Mouse (Mus musculus) ES-E14 (cell line): ENCODE measurements around the gene Dync2li1. TPM values are rescaled to one million over a fixed set of nuclear protein-coding genes. Genes with fewer than 3 reads are reported as not detected.

Experiments used
- DNase-seq: peaks from one replicate; pipeline ENCODE4 v3.0.0-alpha.2; 2013; ENCODE audit warnings: low read depth, low spot score
- H3K27ac ChIP-seq: 2 replicates; pipeline ENCODE4 v1.5.1; 2012; ENCODE audit warnings: low read depth, mild to moderate bottlenecking, low read length, moderate library complexity, mixed read lengths; ENCODE audit not compliant: poor library complexity, insufficient read depth, severe bottlenecking
- H3K36me3 ChIP-seq: 2 replicates; pipeline ENCODE4 v1.6.1; 2012; ENCODE audit warnings: mild to moderate bottlenecking, low read length, moderate library complexity, mixed read lengths; ENCODE audit not compliant: control insufficient read depth, poor library complexity, insufficient read depth, severe bottlenecking
- H3K4me1 ChIP-seq, 2 experiments: fragments of 150-350 bp in 1 of 2; sonication (generic) in 1 of 2; 2 replicates each; pipeline ENCODE4 v1.6.1; 2012; ENCODE audit warnings: low read length in 2 of 2, mild to moderate bottlenecking in 1 of 2, mixed read lengths in 1 of 2; ENCODE audit not compliant: control insufficient read depth in 2 of 2, insufficient read depth in 2 of 2, poor library complexity in 1 of 2
- H3K4me3 ChIP-seq, 2 experiments: fragments of 150-350 bp in 1 of 2; sonication (generic) in 1 of 2; 2 replicates each; pipeline ENCODE4 v1.5.1; 2012; ENCODE audit warnings: low read length in 2 of 2, low read depth in 1 of 2, mild to moderate bottlenecking in 1 of 2, mixed read lengths in 1 of 2; ENCODE audit not compliant: insufficient read depth in 1 of 2, poor library complexity in 1 of 2, severe bottlenecking in 1 of 2
- H3K9ac ChIP-seq: 2 replicates; pipeline ENCODE4 v1.6.1; 2012; ENCODE audit warnings: low read depth, mild to moderate bottlenecking, low read length, mixed read lengths; ENCODE audit not compliant: poor library complexity, insufficient read depth, severe bottlenecking
- H3K9me3 ChIP-seq: fragments of 150-350 bp; sonication (generic); 2 replicates; pipeline ENCODE4 v1.6.1; 2012; ENCODE audit warnings: low read depth, mild to moderate bottlenecking, low read length; ENCODE audit not compliant: control insufficient read depth, insufficient read depth
- CHD2 ChIP-seq: IDR thresholded peaks from 2 replicates; pipeline ENCODE4 v1.6.1; 2014; ENCODE audit warnings: mild to moderate bottlenecking, low read depth, low read length, inconsistent platforms
- HCFC1 ChIP-seq: IDR thresholded peaks from 2 replicates; pipeline ENCODE4 v1.6.1; 2012; ENCODE audit warnings: low read length, inconsistent platforms, borderline replicate concordance; ENCODE audit not compliant: insufficient read depth
- MAFK ChIP-seq: IDR thresholded peaks from 2 replicates; pipeline ENCODE4 v1.6.1; 2014; ENCODE audit warnings: mild to moderate bottlenecking, low read depth, low read length, inconsistent platforms; ENCODE audit not compliant: insufficient read depth
- ZC3H11A ChIP-seq: IDR thresholded peaks from 2 replicates; pipeline ENCODE4 v1.6.1; 2012; ENCODE audit warnings: low read depth, mild to moderate bottlenecking, inconsistent platforms, low read length, borderline replicate concordance
- ZNF384 ChIP-seq: IDR thresholded peaks from 2 replicates; pipeline ENCODE4 v1.6.1; 2012; ENCODE audit warnings: low read depth, low read length, inconsistent platforms
- in situ Hi-C, 2 experiments: fragments of 600-800 bp; cut with MboI; formaldehyde crosslinking; loops; one replicate each; pipeline ENCODE4 v1.15.1; 2025; ENCODE audit warnings: low sequenced_read_pairs in 2 of 2, inconsistent platforms in 1 of 2; ENCODE audit not compliant: unreplicated experiment in 2 of 2
- total RNA-seq: library from RNA; depleted of rRNA; stranded (reverse); fragments of 300-350 nt; gene quantifications from 2 replicates; pipeline ENCODE4 v1.2.3, GENCODE M21; 2012

Dync2li1 gene
- total RNA-seq, 1 experiment = 5.9 TPM

DNA sequence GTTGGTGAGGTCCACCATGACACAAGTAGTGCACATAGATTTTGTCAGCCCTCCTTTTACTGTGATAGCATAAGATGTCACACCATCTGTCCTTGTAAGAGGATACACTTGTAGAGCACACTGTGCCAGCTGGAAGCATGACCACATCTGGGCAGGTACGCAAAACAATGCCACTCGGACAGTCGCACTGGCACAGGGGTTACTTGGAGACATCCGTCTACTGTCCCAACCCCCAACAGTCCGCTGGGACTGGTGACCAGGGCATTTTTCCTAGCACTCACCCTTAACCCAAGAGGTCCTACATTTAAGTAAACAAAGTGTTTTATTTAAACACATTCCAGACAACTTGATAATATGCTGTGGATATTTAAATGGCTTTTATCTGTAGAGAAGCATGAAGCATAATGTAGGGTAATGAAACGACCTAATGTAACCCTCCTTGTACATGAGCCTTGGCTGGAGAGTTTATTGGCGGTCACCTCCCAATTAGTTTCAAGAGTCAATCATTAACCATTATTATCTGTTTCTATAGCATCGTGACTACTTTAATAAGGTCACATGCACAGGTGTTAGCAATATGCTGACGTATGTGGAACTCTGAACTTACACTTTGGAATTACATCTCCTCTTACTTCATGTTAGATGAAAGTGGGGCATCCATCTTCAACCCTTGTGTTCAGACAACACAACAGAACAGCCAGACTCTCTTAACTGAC is 24.2 kb downstream of the Dync2li1 start:
- no peak for DNase-seq
- TF ChIP-seq MAFK = no peak
- TF ChIP-seq CHD2 = no peak
- no peak for TF ChIP-seq ZC3H11A
- no peak for TF ChIP-seq HCFC1
- TF ChIP-seq ZNF384 = no peak
- Histone ChIP-seq H3K36me3 (no peaks in the 10 kb centered on the region), H3K4me1 (peaks cover 0 to 3% of the 10 kb centered on the region in 2 experiments; a peak in 1 of 4 replicates), H3K9me3 (no peaks in the 10 kb centered on the region), H3K27ac (no peak overlapping the region), H3K4me3 (no peak overlapping the region), H3K9ac (no peak overlapping the region)
- in situ Hi-C loops = no loop called here

DNA sequence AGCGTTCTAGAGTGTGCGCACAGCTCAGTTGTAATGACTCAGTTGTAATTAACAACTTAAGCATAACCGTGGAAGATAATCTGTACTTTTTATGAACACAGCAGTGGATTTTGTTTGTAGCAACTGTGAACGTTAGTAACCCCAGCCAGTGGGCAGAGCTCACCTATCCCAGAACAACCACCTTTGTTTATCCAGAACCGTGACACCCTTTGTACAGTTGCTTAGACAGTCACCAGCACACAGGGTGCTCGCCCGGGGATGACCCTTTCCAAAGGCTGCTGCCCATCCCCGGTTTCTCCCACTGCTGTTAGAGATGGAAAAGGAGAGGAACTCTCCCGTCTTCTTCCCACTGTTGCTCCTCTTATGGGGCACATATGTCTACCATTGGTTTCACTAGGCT is 27.2 kb downstream of the Dync2li1 start:
- Histone ChIP-seq H3K36me3 (no peaks in the 10 kb centered on the region), H3K4me1 (peaks cover 0 to 2% of the 10 kb centered on the region in 2 experiments; a peak in 1 of 4 replicates), H3K4me3 (no peak overlapping the region), H3K9ac (no peak overlapping the region), H3K9me3 (no peaks in the 10 kb centered on the region), H3K27ac (no peak overlapping the region)
- in situ Hi-C loops = no loop called here
- no peak for TF ChIP-seq ZC3H11A
- TF ChIP-seq HCFC1 = no peak
- no peak for TF ChIP-seq ZNF384
- TF ChIP-seq MAFK = no peak
- no peak for TF ChIP-seq CHD2
- no peak for DNase-seq

DNA sequence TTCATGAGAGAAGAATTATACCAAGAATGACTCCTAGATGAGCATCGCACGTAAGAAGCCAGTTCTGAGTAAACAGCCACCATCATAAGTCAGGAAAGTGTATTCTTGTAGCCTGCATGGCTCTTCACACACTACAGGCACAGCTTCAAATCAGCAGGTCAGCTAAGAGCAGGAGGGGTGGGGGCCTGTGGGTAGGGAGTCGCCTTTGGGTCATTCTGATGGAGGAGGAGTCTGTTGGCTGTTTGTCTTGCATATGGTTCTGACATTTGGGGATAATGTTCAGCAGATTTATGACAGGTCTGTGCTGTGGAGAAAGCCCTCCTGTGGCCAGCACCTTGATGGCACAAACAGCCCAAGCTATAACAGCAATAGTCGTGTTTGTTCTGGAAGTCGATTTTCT is 29.9 kb downstream of the Dync2li1 start:
- H3K36me3 ChIP-seq = no peaks in the 10 kb centered on the region
- H3K4me1 ChIP-seq = peaks cover 0 to 2% of the 10 kb centered on the region in 2 experiments; a peak in 1 of 4 replicates
- TF ChIP-seq ZNF384 (no peak), CHD2 (no peak), ZC3H11A (no peak), MAFK (no peak), HCFC1 (no peak)
- no peak overlapping the region for H3K4me3 ChIP-seq
- H3K9me3 ChIP-seq = no peaks in the 10 kb centered on the region
- DNase-seq = no peak
- no peak overlapping the region for H3K27ac ChIP-seq
- in situ Hi-C loops = no loop called here
- H3K9ac ChIP-seq = no peak overlapping the region

DNA sequence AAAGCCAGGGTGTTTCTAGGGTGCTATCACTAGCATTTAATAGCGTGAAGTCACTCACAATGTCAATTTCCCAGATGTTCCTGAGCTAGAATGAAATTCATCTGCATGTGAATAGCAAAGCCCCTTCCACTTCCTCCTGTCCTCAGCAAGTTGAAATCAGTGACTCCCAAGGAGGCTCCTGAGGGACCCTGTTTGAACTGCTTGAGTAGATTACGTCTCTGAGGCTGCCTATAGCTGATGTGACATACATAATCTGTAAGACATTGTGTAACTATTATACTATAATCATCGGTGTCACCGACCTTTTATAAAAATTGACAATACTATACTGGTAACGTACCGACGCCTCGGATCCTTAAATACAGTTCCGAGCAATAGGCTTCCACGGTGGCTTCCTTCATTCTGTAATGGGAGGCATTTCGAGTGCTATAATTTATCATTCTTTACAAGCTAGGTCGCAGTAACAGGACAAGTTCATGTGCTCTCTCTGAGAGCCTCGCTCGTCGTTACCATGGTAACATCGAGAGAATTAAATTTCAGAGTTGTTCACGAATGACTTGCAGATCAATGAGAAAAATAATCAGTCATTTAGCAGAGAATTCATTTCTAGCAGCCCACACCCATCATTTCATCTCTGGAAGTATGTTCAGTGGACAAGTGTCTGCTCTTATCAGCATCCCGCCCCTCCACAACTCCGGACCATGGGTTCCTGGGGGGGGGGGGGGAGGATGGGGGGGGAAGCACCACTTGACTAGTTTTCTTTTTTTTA is 30.5 kb downstream of the Dync2li1 start:
- no peak for TF ChIP-seq HCFC1
- TF ChIP-seq ZC3H11A = no peak
- no peak for TF ChIP-seq ZNF384
- TF ChIP-seq CHD2 = no peak
- TF ChIP-seq MAFK = no peak
- Histone ChIP-seq H3K9ac (no peak overlapping the region), H3K9me3 (no peaks in the 10 kb centered on the region), H3K4me3 (no peak overlapping the region), H3K4me1 (peaks cover 0 to 2% of the 10 kb centered on the region in 2 experiments; a peak in 1 of 4 replicates), H3K36me3 (no peaks in the 10 kb centered on the region), H3K27ac (no peak overlapping the region)
- in situ Hi-C loops = no loop called here
- DNase-seq = no peak
